Mouse (Mus musculus): ENCODE measurements around the gene Ric8b.

DNA sequence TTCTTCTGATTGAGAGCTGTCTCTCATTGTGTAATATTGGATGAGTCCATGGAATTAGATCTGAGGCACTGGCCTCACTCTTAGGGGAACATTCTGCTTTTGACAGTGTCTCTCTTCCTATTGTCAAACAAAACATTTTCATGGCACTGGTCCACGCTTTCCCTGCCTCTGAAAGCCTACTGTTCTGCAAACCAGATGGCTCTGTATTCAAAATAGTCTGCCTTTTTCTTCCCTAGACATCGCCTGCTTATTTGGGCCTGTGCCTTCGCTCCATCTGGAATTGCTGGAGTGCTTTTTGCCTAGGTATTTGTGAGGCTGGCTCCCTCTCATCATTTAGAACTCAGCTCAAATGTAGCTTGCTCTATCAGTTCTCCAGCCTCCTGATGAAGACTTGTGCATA lies 46.3 kb downstream of the Ric8b start:
- TF ChIP-seq CTCF (IDR thresholded peaks at IDR 0.05; ENCODE audit: borderline replicate concordance, extremely low read depth, insufficient read depth, insufficient read length) (no peak), POLR2A (IDR thresholded peaks at IDR 0.05; ENCODE audit: borderline replicate concordance, extremely low read depth, insufficient read depth, insufficient read length, poor library complexity, severe bottlenecking) (no peak)

All from brain, embryonic 14.5 days (tissue).